Mouse (Mus musculus) brain, embryonic 14.5 days (tissue): ENCODE results near the gene Gm42878.

Experiments used
- CTCF ChIP-seq: fragments of 200-500 bp; IDR thresholded peaks from 2 replicates; pipeline ENCODE4 v1.5.1; 2012; ENCODE audit warnings: inconsistent platforms, mild to moderate bottlenecking, moderate library complexity, borderline replicate concordance; ENCODE audit not compliant: insufficient read depth, insufficient read length; ENCODE audit errors: extremely low read depth
- POLR2A ChIP-seq: fragments of 200-500 bp; IDR thresholded peaks from 2 replicates; pipeline ENCODE4 v1.6.1; 2012; ENCODE audit warnings: mild to moderate bottlenecking, inconsistent platforms, borderline replicate concordance; ENCODE audit not compliant: poor library complexity, insufficient read depth, insufficient read length, severe bottlenecking; ENCODE audit errors: extremely low read depth

- no peak for TF ChIP-seq CTCF
- TF ChIP-seq POLR2A, result no peak
Measured at GRCm38 (mm10) chr5:121537588-121537987, 7.7 kb downstream of the Gm42878 start.
